Mouse (Mus musculus) macrophage (primary cell): ENCODE measurements around the gene Ust. TPM values are rescaled to one million over a fixed set of nuclear protein-coding genes. Genes with fewer than 3 reads are reported as not detected.

Source experiments
- H3K27ac ChIP-seq: fragments of 350-480 bp; formaldehyde crosslinking; 2 replicates; pipeline ENCODE4 v1.9.0; 2021
- H3K36me3 ChIP-seq: fragments of 350-480 bp; formaldehyde crosslinking; 2 replicates; pipeline ENCODE4 v1.9.0; 2021; ENCODE audit errors: inconsistent target
- H3K4me3 ChIP-seq: fragments of 350-480 bp; formaldehyde crosslinking; 2 replicates; pipeline ENCODE4 v1.9.0; 2021; ENCODE audit errors: inconsistent target
- H3K79me2 ChIP-seq: fragments of 350-480 bp; formaldehyde crosslinking; 2 replicates; pipeline ENCODE4 v1.9.0; 2021; ENCODE audit errors: inconsistent target
- WGBS: methylation state at CpG from one replicate; pipeline ENCODE4 v1.1.7; 2026; ENCODE audit warnings: inconsistent platforms; ENCODE audit not compliant: missing documents; 5-methylcytosine and 5-hydroxymethylcytosine counted together
- polyA plus RNA-seq: library from polyadenylated mRNA; stranded (reverse); fragments of 250-400 nt; gene quantifications from 3 replicates; pipeline ENCODE4 v1.2.4, GENCODE M21; 2018; ENCODE audit warnings: inconsistent platforms

Gene Ust
- polyA plus RNA-seq, 1 experiment from 2014 or later: 2.4 TPM

- Histone ChIP-seq H3K27ac (no peak overlapping the region), H3K4me3 (peak overlapping the region; percentile 10; the same call in 1 of the 2 replicates), H3K36me3 (no peaks in the 10 kb centered on the region), H3K79me2 (no peaks in the 10 kb centered on the region)
- WGBS: 4% methylated on average over 26 of the region's 26 CpGs
Measured at GRCm38 (mm10) chr10:8517591-8518140, 959 bp downstream of the Ust start.

- H3K36me3 ChIP-seq: no peaks in the 10 kb centered on the region
- WGBS: 18% methylated on average over 9 of the region's 9 CpGs
- H3K27ac ChIP-seq: no peak overlapping the region
- no peaks in the 10 kb centered on the region for H3K79me2 ChIP-seq
- H3K4me3 ChIP-seq: no peak overlapping the region
Measured at GRCm38 (mm10) chr10:8516916-8517524, 1.6 kb downstream of the Ust start.

- no peaks in the 10 kb centered on the region for H3K36me3 ChIP-seq
- H3K79me2 ChIP-seq: no peaks in the 10 kb centered on the region
- WGBS: 84% methylated on average over 3 of the region's 3 CpGs
- no peak overlapping the region for H3K4me3 ChIP-seq
- H3K27ac ChIP-seq: no peak overlapping the region
Measured at GRCm38 (mm10) chr10:8513690-8514089, 4.9 kb downstream of the Ust start.

GRCm38 (mm10) chr10:8512222-8512621, 6.4 kb downstream of the Ust start:
- Histone ChIP-seq H3K4me3 (no peak overlapping the region), H3K79me2 (no peaks in the 10 kb centered on the region), H3K27ac (no peak overlapping the region), H3K36me3 (no peaks in the 10 kb centered on the region)
- 87% methylated on average over 5 of the region's 6 CpGs for WGBS

- WGBS: 87% methylated on average over 8 of the region's 8 CpGs
- H3K36me3 ChIP-seq: no peaks in the 10 kb centered on the region
- H3K4me3 ChIP-seq: no peak overlapping the region
- no peaks in the 10 kb centered on the region for H3K79me2 ChIP-seq
- H3K27ac ChIP-seq: no peak overlapping the region
Measured at GRCm38 (mm10) chr10:8511760-8512159, 6.9 kb downstream of the Ust start.

- no peak overlapping the region for H3K4me3 ChIP-seq
- no peaks in the 10 kb centered on the region for H3K79me2 ChIP-seq
- H3K27ac ChIP-seq: no peak overlapping the region
- H3K36me3 ChIP-seq: no peaks in the 10 kb centered on the region
- 31% methylated on average over 3 of the region's 3 CpGs for WGBS
Measured at GRCm38 (mm10) chr10:8506247-8506573, 12.4 kb downstream of the Ust start.

GRCm38 (mm10) chr10:8505346-8506246, 13.0 kb downstream of the Ust start:
- H3K27ac ChIP-seq: no peak overlapping the region
- 12% methylated on average over 13 of the region's 13 CpGs for WGBS
- H3K79me2 ChIP-seq: no peaks in the 10 kb centered on the region
- no peak overlapping the region for H3K4me3 ChIP-seq
- no peaks in the 10 kb centered on the region for H3K36me3 ChIP-seq

GRCm38 (mm10) chr10:8504832-8505231, 13.8 kb downstream of the Ust start:
- Histone ChIP-seq H3K36me3 (no peaks in the 10 kb centered on the region), H3K27ac (no peak overlapping the region), H3K79me2 (no peaks in the 10 kb centered on the region), H3K4me3 (no peak overlapping the region)
- WGBS: 75% methylated on average over 3 of the region's 4 CpGs

GRCm38 (mm10) chr10:8498951-8499891, 19.4 kb downstream of the Ust start:
- no peaks in the 10 kb centered on the region for H3K79me2 ChIP-seq
- H3K27ac ChIP-seq: no peak overlapping the region
- WGBS: 71% methylated on average over 12 of the region's 13 CpGs
- no peak overlapping the region for H3K4me3 ChIP-seq
- H3K36me3 ChIP-seq: no peaks in the 10 kb centered on the region

GRCm38 (mm10) chr10:8495543-8496141, 23.0 kb downstream of the Ust start:
- Histone ChIP-seq H3K4me3 (no peak overlapping the region), H3K36me3 (no peaks in the 10 kb centered on the region), H3K79me2 (no peaks in the 10 kb centered on the region), H3K27ac (no peak overlapping the region)
- 72% methylated on average over 5 of the region's 5 CpGs for WGBS

GRCm38 (mm10) chr10:8491909-8492591, 26.6 kb downstream of the Ust start:
- Histone ChIP-seq H3K36me3 (no peaks in the 10 kb centered on the region), H3K27ac (no peak overlapping the region), H3K79me2 (no peaks in the 10 kb centered on the region), H3K4me3 (no peak overlapping the region)
- 82% methylated on average over 1 of the region's 1 CpGs for WGBS

GRCm38 (mm10) chr10:8487388-8487787, 31.2 kb downstream of the Ust start:
- Histone ChIP-seq H3K36me3 (no peaks in the 10 kb centered on the region), H3K79me2 (no peaks in the 10 kb centered on the region), H3K4me3 (no peak overlapping the region), H3K27ac (no peak overlapping the region)
- 86% methylated on average over 2 of the region's 2 CpGs for WGBS

- no peak overlapping the region for H3K4me3 ChIP-seq
- 97% methylated on average over 3 of the region's 4 CpGs for WGBS
- H3K27ac ChIP-seq: no peak overlapping the region
- no peaks in the 10 kb centered on the region for H3K79me2 ChIP-seq
- no peaks in the 10 kb centered on the region for H3K36me3 ChIP-seq
Measured at GRCm38 (mm10) chr10:8484487-8484886, 34.1 kb downstream of the Ust start.

- 96% methylated on average over 4 of the region's 4 CpGs for WGBS
- H3K27ac ChIP-seq: no peak overlapping the region
- H3K79me2 ChIP-seq: no peaks in the 10 kb centered on the region
- H3K36me3 ChIP-seq: no peaks in the 10 kb centered on the region
- no peak overlapping the region for H3K4me3 ChIP-seq
Measured at GRCm38 (mm10) chr10:8482779-8483178, 35.8 kb downstream of the Ust start.
